Mouse (Mus musculus): ENCODE results near the gene Ing3. TPM values are rescaled to one million over a fixed set of nuclear protein-coding genes. Genes with fewer than 3 reads are reported as not detected.

Gene Ing3
- polyA plus RNA-seq, 1 experiment, result 15.9 TPM

GRCm38 (mm10) chr6:21949771-21950448 lies 539 bp downstream of the Ing3 start:
- Histone ChIP-seq H3K4me3 (ENCODE audit: control insufficient read depth, insufficient read depth, low read length) (peak overlapping the region; percentile 87), H3K27ac (ENCODE audit: control insufficient read depth, insufficient read depth, low read length) (peak overlapping the region; percentile 88), H3K4me1 (replicated peaks; ENCODE audit: control insufficient read depth, insufficient read depth, low read length) (0 out of 2 replicates have a peak, but pooled peaks cover 4% of the 10 kb centered on the region), H3K27me3 (ENCODE audit: control insufficient read depth, insufficient read depth, low read length) (no peaks in the 10 kb centered on the region), H3K36me3 (ENCODE audit: control insufficient read depth, insufficient read depth, low read length) (peaks cover 11% of the 10 kb centered on the region)
- under 1% methylated on average over 66 of the region's 68 CpGs for WGBS
- TF ChIP-seq CTCF (IDR thresholded peaks at IDR 0.05; ENCODE audit: borderline replicate concordance, control insufficient read depth, extremely low read depth, insufficient read depth, low read length, poor library complexity) (peak; percentile 62; the same call in 1 of the 2 replicates), POLR2A (IDR thresholded peaks at IDR 0.05; ENCODE audit: control insufficient read depth, extremely low read depth, insufficient read depth, low read length, poor library complexity) (peak; percentile 38; the same call in 1 of the 2 replicates)
- peak; percentile 97 for DNase-seq

GRCm38 (mm10) chr6:21950676-21951075 lies 1.3 kb downstream of the Ing3 start:
- no peak overlapping the region for H3K4me3 ChIP-seq (ENCODE audit: control insufficient read depth, insufficient read depth, low read length)
- TF ChIP-seq POLR2A (IDR thresholded peaks at IDR 0.05; ENCODE audit: control insufficient read depth, extremely low read depth, insufficient read depth, low read length, poor library complexity) (no peak), CTCF (IDR thresholded peaks at IDR 0.05; ENCODE audit: borderline replicate concordance, control insufficient read depth, extremely low read depth, insufficient read depth, low read length, poor library complexity) (no peak)
- no peak for DNase-seq
- H3K36me3 ChIP-seq (ENCODE audit: control insufficient read depth, insufficient read depth, low read length), result peaks cover 15% of the 10 kb centered on the region
- no peak overlapping the region for H3K27ac ChIP-seq (ENCODE audit: control insufficient read depth, insufficient read depth, low read length)
- 0 out of 2 replicates have a peak, but pooled peaks cover 7% of the 10 kb centered on the region for H3K4me1 ChIP-seq (replicated peaks; ENCODE audit: control insufficient read depth, insufficient read depth, low read length)
- no peaks in the 10 kb centered on the region for H3K27me3 ChIP-seq (ENCODE audit: control insufficient read depth, insufficient read depth, low read length)
- WGBS, result 92% methylated on average over 2 of the region's 2 CpGs

DNA sequence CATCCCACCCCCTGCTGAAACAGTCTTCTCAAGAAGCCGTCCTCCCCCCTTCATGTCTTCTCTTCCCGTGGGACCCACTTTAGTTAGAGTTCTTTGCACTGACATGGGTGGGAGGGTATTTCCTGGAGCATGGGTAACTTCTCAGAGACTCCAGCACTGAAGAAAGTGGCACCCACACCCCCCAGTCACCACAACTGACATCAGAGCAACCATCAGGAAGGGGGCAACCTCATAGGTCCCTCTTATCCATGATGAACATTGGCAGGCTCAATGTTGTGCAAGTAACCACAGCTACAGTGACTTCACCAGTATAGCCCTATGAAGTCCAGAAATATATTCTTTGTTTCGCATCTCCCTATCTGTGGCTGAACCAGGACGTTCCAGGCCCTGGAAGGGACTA lies 6.1 kb downstream of the Ing3 start:
- no peak for DNase-seq
- H3K27ac ChIP-seq (ENCODE audit: control insufficient read depth, insufficient read depth, low read length), result no peak overlapping the region
- no peaks in the 10 kb centered on the region for H3K27me3 ChIP-seq (ENCODE audit: control insufficient read depth, insufficient read depth, low read length)
- peaks cover 38% of the 10 kb centered on the region for H3K36me3 ChIP-seq (ENCODE audit: control insufficient read depth, insufficient read depth, low read length)
- H3K4me3 ChIP-seq (ENCODE audit: control insufficient read depth, insufficient read depth, low read length), result no peak overlapping the region
- WGBS, result 55% methylated on average over 4 of the region's 4 CpGs
- TF ChIP-seq POLR2A (IDR thresholded peaks at IDR 0.05; ENCODE audit: control insufficient read depth, extremely low read depth, insufficient read depth, low read length, poor library complexity) (no peak), CTCF (IDR thresholded peaks at IDR 0.05; ENCODE audit: borderline replicate concordance, control insufficient read depth, extremely low read depth, insufficient read depth, low read length, poor library complexity) (no peak)
- 0 out of 2 replicates have a peak, but pooled peaks cover 7% of the 10 kb centered on the region for H3K4me1 ChIP-seq (replicated peaks; ENCODE audit: control insufficient read depth, insufficient read depth, low read length)

DNA sequence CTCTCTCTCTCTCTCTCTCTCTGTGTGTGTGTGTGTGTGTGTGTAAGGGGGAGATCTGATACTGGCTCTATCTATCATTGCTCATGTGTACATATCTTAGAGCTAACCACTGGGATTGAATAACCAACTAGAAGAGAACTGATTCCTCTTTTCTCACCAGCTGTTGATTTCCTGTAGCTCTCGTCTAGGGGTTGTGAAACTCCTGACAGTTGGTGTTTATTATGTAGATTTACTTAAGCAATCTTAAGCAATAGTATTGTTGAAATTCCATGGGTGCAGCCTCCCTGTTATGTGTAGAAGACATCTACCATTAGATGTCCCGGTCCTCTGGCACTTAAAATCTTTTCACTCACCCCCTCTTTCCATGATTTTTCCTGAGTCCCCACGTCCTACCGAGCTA lies 9.6 kb downstream of the Ing3 start:
- no peak overlapping the region for H3K4me3 ChIP-seq (ENCODE audit: control insufficient read depth, insufficient read depth, low read length)
- 90% methylated on average over 4 of the region's 4 CpGs for WGBS
- TF ChIP-seq POLR2A (IDR thresholded peaks at IDR 0.05; ENCODE audit: control insufficient read depth, extremely low read depth, insufficient read depth, low read length, poor library complexity), result no peak
- TF ChIP-seq CTCF (IDR thresholded peaks at IDR 0.05; ENCODE audit: borderline replicate concordance, control insufficient read depth, extremely low read depth, insufficient read depth, low read length, poor library complexity), result no peak
- peaks cover 31% of the 10 kb centered on the region for H3K36me3 ChIP-seq (ENCODE audit: control insufficient read depth, insufficient read depth, low read length)
- no peaks in the 10 kb centered on the region for H3K27me3 ChIP-seq (ENCODE audit: control insufficient read depth, insufficient read depth, low read length)
- 0 out of 2 replicates have a peak, but pooled peaks cover 3% of the 10 kb centered on the region for H3K4me1 ChIP-seq (replicated peaks; ENCODE audit: control insufficient read depth, insufficient read depth, low read length)
- no peak overlapping the region for H3K27ac ChIP-seq (ENCODE audit: control insufficient read depth, insufficient read depth, low read length)
- no peak for DNase-seq

GRCm38 (mm10) chr6:21959909-21960308 lies 10.5 kb downstream of the Ing3 start:
- Histone ChIP-seq H3K4me1 (replicated peaks; ENCODE audit: control insufficient read depth, insufficient read depth, low read length) (0 out of 2 replicates have a peak, but pooled peaks cover 3% of the 10 kb centered on the region), H3K36me3 (ENCODE audit: control insufficient read depth, insufficient read depth, low read length) (peaks cover 32% of the 10 kb centered on the region), H3K27ac (ENCODE audit: control insufficient read depth, insufficient read depth, low read length) (no peak overlapping the region), H3K27me3 (ENCODE audit: control insufficient read depth, insufficient read depth, low read length) (no peaks in the 10 kb centered on the region), H3K4me3 (ENCODE audit: control insufficient read depth, insufficient read depth, low read length) (no peak overlapping the region)
- TF ChIP-seq POLR2A (IDR thresholded peaks at IDR 0.05; ENCODE audit: control insufficient read depth, extremely low read depth, insufficient read depth, low read length, poor library complexity) (no peak), CTCF (IDR thresholded peaks at IDR 0.05; ENCODE audit: borderline replicate concordance, control insufficient read depth, extremely low read depth, insufficient read depth, low read length, poor library complexity) (no peak)
- 97% methylated on average over 5 of the region's 5 CpGs for WGBS
- DNase-seq, result no peak

DNA sequence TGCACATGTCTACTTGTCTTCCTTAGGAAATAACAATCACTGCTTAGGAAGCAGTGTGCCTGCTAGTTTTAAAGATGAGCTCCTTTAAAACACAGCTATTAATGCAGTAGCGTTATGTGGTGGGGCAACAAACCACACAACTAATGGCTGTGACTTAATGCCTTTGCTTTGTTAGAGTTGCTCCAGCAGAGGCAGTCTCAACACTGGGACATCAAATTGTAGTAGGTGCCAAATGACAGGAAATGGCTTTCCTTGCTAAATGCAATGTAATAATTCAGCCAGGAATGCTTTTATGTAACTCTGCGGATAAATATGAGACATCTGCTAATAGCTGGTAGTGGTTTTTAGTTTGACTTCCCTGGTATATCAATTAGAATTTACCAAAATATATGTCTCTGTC lies 28.2 kb downstream of the Ing3 start:
- no peaks in the 10 kb centered on the region for H3K27me3 ChIP-seq (ENCODE audit: control insufficient read depth, insufficient read depth, low read length)
- TF ChIP-seq POLR2A (IDR thresholded peaks at IDR 0.05; ENCODE audit: control insufficient read depth, extremely low read depth, insufficient read depth, low read length, poor library complexity) (no peak), CTCF (IDR thresholded peaks at IDR 0.05; ENCODE audit: borderline replicate concordance, control insufficient read depth, extremely low read depth, insufficient read depth, low read length, poor library complexity) (no peak)
- WGBS, result 99% methylated on average over 2 of the region's 2 CpGs
- H3K27ac ChIP-seq (ENCODE audit: control insufficient read depth, insufficient read depth, low read length), result no peak overlapping the region
- no peaks in the 10 kb centered on the region for H3K4me1 ChIP-seq (replicated peaks; ENCODE audit: control insufficient read depth, insufficient read depth, low read length)
- H3K4me3 ChIP-seq (ENCODE audit: control insufficient read depth, insufficient read depth, low read length), result no peak overlapping the region
- H3K36me3 ChIP-seq (ENCODE audit: control insufficient read depth, insufficient read depth, low read length), result peaks cover 22% of the 10 kb centered on the region
- DNase-seq, result no peak

Measured in thymus, adult 2 months (tissue).